Mouse (Mus musculus): ENCODE measurements around the gene Fam102a. TPM values are rescaled to one million over a fixed set of nuclear protein-coding genes. Genes with fewer than 3 reads are reported as not detected.

The Fam102a gene
- total and polyA plus RNA-seq, 2 experiments from 2014 or later = 7.2 to 24.4 TPM

DNA sequence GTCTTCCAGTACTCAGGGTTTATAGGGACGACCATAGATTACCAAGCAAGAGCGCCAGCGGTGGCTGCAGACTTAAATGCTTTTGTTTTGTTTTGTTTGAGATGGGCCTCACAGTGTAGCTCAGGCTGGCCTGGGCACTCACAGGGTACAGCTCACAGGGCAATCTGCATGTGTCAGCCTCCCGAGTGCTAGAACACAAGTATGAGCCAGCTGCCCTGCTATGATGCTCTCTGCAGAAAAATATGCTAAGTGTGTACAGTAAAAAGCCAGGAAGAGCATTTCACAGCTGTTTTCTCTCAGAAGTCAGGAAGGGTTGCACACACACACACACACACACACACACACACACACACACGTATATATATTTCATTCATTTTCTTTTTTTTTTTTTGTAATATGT lies 34.7 kb upstream of the Fam102a start:
- Histone ChIP-seq H3K4me2 (ENCODE audit: low read depth, low read length, poor library complexity, severe bottlenecking) (no peak overlapping the region), H3K36me3 (ENCODE audit: insufficient read depth, low read length) (no peaks in the 10 kb centered on the region), H3K27ac (ENCODE audit: low read depth, low read length) (no peak overlapping the region), H3K9me3 (ENCODE audit: low read length) (no peaks in the 10 kb centered on the region), H3K4me1 (ENCODE audit: insufficient read depth, low read length) (no peaks in the 10 kb centered on the region), H3K4me3 (ENCODE audit: low read depth, low read length) (no peak overlapping the region), H3K9ac (replicated peaks; ENCODE audit: low read length, poor library complexity, severe bottlenecking) (no peak overlapping the region), H3K27me3 (ENCODE audit: insufficient read depth, low read length) (no peaks in the 10 kb centered on the region)
- ATAC-seq (ENCODE audit: low FRiP score) (no peak), DNase-seq (ENCODE audit: low spot score) (no peak)
- TF ChIP-seq CTCF (IDR thresholded peaks at IDR 0.05) = no peak
- WGBS = 68% methylated on average over 5 of the region's 5 CpGs

GRCm38 (mm10) chr2:32501754-32502324 lies 33.3 kb upstream of the Fam102a start:
- H3K4me1 ChIP-seq (ENCODE audit: insufficient read depth, low read length) = no peaks in the 10 kb centered on the region
- WGBS = 77% methylated on average over 5 of the region's 5 CpGs
- no peak for TF ChIP-seq CTCF (IDR thresholded peaks at IDR 0.05)
- DNase-seq (ENCODE audit: low spot score) (no peak), ATAC-seq (ENCODE audit: low FRiP score) (no peak)
- H3K36me3 ChIP-seq (ENCODE audit: insufficient read depth, low read length) = no peaks in the 10 kb centered on the region
- H3K9me3 ChIP-seq (ENCODE audit: low read length) = no peaks in the 10 kb centered on the region
- no peak overlapping the region for H3K4me2 ChIP-seq (ENCODE audit: low read depth, low read length, poor library complexity, severe bottlenecking)
- no peak overlapping the region for H3K4me3 ChIP-seq (ENCODE audit: low read depth, low read length)
- no peaks in the 10 kb centered on the region for H3K27me3 ChIP-seq (ENCODE audit: insufficient read depth, low read length)
- no peak overlapping the region for H3K27ac ChIP-seq (ENCODE audit: low read depth, low read length)
- H3K9ac ChIP-seq (replicated peaks; ENCODE audit: low read length, poor library complexity, severe bottlenecking) = no peak overlapping the region

DNA sequence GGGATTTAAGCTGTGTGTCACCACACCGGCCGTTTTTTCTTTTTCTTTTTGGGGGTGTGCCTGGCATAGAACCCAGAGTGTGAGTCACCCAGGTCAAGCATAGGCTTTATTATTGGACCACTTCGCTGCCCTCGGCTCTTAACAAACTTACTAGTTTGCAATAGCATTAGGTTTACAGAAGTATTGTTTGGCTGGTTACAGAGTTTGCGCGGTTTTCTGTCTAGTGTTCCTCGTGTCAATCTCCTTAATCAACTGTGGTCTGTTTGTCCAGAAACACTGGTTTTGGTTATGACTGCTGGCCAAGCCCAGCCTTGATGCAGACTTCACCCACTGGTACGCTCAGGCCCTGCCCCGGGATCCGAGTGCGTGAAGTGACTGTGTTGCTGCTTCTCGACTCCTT lies 32.3 kb upstream of the Fam102a start:
- no peaks in the 10 kb centered on the region for H3K36me3 ChIP-seq (ENCODE audit: insufficient read depth, low read length)
- ATAC-seq (ENCODE audit: low FRiP score) (no peak), DNase-seq (ENCODE audit: low spot score) (no peak)
- no peaks in the 10 kb centered on the region for H3K9me3 ChIP-seq (ENCODE audit: low read length)
- H3K4me3 ChIP-seq (ENCODE audit: low read depth, low read length) = no peak overlapping the region
- no peaks in the 10 kb centered on the region for H3K4me1 ChIP-seq (ENCODE audit: insufficient read depth, low read length)
- no peak for TF ChIP-seq CTCF (IDR thresholded peaks at IDR 0.05)
- no peak overlapping the region for H3K27ac ChIP-seq (ENCODE audit: low read depth, low read length)
- H3K4me2 ChIP-seq (ENCODE audit: low read depth, low read length, poor library complexity, severe bottlenecking) = no peak overlapping the region
- WGBS = 89% methylated on average over 12 of the region's 12 CpGs
- H3K9ac ChIP-seq (replicated peaks; ENCODE audit: low read length, poor library complexity, severe bottlenecking) = no peak overlapping the region
- H3K27me3 ChIP-seq (ENCODE audit: insufficient read depth, low read length) = no peaks in the 10 kb centered on the region

GRCm38 (mm10) chr2:32503588-32503987 lies 31.5 kb upstream of the Fam102a start:
- no peak for DNase-seq (ENCODE audit: low spot score)
- Histone ChIP-seq H3K9me3 (ENCODE audit: low read length) (no peaks in the 10 kb centered on the region), H3K27ac (ENCODE audit: low read depth, low read length) (no peak overlapping the region), H3K4me3 (ENCODE audit: low read depth, low read length) (no peak overlapping the region), H3K27me3 (ENCODE audit: insufficient read depth, low read length) (no peaks in the 10 kb centered on the region), H3K9ac (replicated peaks; ENCODE audit: low read length, poor library complexity, severe bottlenecking) (no peak overlapping the region), H3K36me3 (ENCODE audit: insufficient read depth, low read length) (no peaks in the 10 kb centered on the region), H3K4me2 (ENCODE audit: low read depth, low read length, poor library complexity, severe bottlenecking) (no peak overlapping the region), H3K4me1 (ENCODE audit: insufficient read depth, low read length) (no peaks in the 10 kb centered on the region)
- TF ChIP-seq CTCF (IDR thresholded peaks at IDR 0.05) = no peak
- no peak for ATAC-seq (ENCODE audit: low FRiP score)
- 80% methylated on average over 3 of the region's 3 CpGs for WGBS

DNA sequence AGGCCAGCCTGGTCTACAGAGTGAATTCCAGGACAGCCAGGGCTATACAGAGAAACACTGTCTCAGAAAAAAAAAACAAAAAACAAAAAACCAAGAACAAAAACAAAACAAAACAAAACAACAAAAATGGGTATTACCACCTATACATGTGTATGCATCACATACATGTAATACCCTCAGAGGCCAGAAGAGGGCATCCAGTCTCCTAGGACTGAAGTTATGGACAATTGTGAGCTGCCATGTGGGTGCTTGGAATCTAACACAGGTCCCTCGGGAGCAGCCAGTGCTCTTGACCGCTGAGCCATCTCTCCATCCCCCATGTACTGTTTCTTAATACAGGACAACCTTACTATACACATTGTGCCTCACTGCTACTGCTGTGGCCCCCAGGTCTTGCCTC lies 29.6 kb upstream of the Fam102a start:
- Histone ChIP-seq H3K27ac (ENCODE audit: low read depth, low read length) (no peak overlapping the region), H3K27me3 (ENCODE audit: insufficient read depth, low read length) (no peaks in the 10 kb centered on the region), H3K9me3 (ENCODE audit: low read length) (no peaks in the 10 kb centered on the region), H3K36me3 (ENCODE audit: insufficient read depth, low read length) (no peaks in the 10 kb centered on the region), H3K4me3 (ENCODE audit: low read depth, low read length) (no peak overlapping the region), H3K9ac (replicated peaks; ENCODE audit: low read length, poor library complexity, severe bottlenecking) (no peak overlapping the region), H3K4me2 (ENCODE audit: low read depth, low read length, poor library complexity, severe bottlenecking) (no peak overlapping the region), H3K4me1 (ENCODE audit: insufficient read depth, low read length) (no peaks in the 10 kb centered on the region)
- DNase-seq (ENCODE audit: low spot score) (no peak), ATAC-seq (ENCODE audit: low FRiP score) (no peak)
- WGBS = 98% methylated on average over 2 of the region's 2 CpGs
- no peak for TF ChIP-seq CTCF (IDR thresholded peaks at IDR 0.05)

DNA sequence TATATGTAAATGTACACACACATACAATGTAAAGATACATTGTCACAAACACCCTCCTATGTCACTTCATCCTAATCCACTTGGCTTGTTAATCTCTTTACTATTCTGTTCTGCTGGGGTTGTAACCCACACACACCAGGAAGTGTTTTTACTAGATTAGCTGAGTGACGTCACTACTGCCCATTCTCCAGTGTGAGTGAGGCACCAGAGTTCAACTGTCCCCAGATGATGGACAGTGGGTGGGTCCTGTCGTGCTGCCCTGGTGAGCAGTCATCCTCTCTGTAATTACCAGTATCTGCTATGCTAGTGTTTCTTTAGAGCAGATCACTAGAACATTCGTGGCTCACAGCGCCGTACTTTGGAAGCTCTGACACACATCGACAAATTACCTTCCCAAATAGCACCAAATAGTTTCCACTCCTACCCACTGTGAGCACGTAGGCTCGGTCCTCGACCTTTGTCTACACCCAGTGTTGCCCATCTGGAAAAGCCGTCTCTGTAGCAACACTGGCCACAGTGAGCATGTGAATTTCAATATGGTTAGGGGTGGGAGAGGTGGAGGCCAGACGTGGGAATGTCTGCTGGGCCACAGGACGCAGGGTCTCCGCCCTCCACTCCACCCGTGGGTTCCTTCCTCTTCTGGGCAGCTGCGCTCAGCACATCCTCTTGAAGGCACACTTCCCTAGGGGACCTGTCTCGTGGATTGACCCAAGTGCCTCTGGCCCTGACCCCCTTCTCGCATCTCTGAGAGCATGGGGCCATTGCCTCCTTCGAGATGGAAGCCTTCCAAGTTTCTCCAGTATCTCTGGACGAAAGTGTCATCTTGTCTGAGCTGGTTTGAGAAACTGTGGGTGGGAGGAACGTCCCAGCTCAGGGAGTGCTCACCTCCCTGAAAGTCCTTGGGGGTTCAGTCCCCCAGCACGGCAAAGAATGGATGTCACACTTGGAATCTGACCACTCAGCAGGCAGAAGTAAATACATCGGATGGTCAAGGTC lies 28.2 kb upstream of the Fam102a start:
- H3K27ac ChIP-seq (ENCODE audit: low read depth, low read length) = no peak overlapping the region
- no peak for ATAC-seq (ENCODE audit: low FRiP score)
- H3K27me3 ChIP-seq (ENCODE audit: insufficient read depth, low read length) = no peaks in the 10 kb centered on the region
- H3K4me2 ChIP-seq (ENCODE audit: low read depth, low read length, poor library complexity, severe bottlenecking) = no peak overlapping the region
- no peaks in the 10 kb centered on the region for H3K36me3 ChIP-seq (ENCODE audit: insufficient read depth, low read length)
- no peak overlapping the region for H3K9ac ChIP-seq (replicated peaks; ENCODE audit: low read length, poor library complexity, severe bottlenecking)
- no peak for TF ChIP-seq CTCF (IDR thresholded peaks at IDR 0.05)
- 75% methylated on average over 22 of the region's 22 CpGs for WGBS
- no peak for DNase-seq (ENCODE audit: low spot score)
- no peaks in the 10 kb centered on the region for H3K4me1 ChIP-seq (ENCODE audit: insufficient read depth, low read length)
- H3K4me3 ChIP-seq (ENCODE audit: low read depth, low read length) = no peak overlapping the region
- H3K9me3 ChIP-seq (ENCODE audit: low read length) = no peaks in the 10 kb centered on the region
